Mouse (Mus musculus): Measurements from ENCODE around the gene Gbp10.
"Not testable (repeated sequence)": the region's sequence is repeated elsewhere in the genome, so short reads cannot be mapped to it uniquely, and the experiment has no call there.

Gene Gbp10

GRCm38 (mm10) chr5:105239483-105240047 lies at the start of gene Gbp10:
Gene Gbp10 (minus strand): TSS chr5:105239533.
- not testable (repeated sequence) for DNase-seq (ENCODE audit: low read depth, low spot score)

DNA sequence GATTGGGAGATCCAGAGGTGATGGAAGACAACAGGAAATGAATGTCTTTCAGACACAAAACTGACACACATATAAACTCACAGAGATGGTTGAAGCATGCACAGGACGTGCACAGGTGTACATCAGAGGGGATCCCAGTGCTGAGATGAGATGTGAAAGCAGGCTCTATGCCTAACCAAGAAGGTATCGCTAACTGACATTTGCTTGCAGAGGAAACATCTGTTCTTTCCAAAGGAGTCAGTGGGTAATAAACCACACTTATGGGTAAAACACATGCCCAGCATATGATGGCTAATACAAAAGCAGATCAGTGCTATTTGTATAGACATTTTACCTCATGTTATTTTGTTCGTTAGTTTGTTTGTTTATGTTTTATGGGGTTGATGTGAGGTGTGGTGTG lies 21.3 kb upstream of the Gbp10 start:
- DNase-seq (ENCODE audit: low read depth, low spot score): not testable (repeated sequence)

GRCm38 (mm10) chr5:105252491-105252890 lies 13.2 kb upstream of the Gbp10 start:
- no peak for DNase-seq (ENCODE audit: low read depth, low spot score)

DNA sequence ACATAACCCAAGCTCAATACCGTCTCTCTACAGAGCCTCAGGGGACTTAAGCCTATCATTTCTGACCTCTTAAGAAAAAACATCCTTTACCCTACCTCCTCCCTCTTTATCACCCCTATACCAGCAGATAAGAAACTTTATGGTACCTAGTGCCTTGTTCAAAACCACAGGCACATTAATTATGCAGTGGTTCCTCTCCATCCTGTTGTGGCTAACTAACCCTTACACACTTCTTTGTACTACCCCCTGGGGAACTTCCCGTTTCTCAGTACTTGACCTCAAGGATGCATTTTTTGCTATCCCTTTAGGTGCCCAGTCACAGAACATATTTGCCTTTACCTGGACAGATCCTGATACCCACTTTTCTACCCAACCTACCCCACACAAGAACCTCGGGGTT lies 5.4 kb upstream of the Gbp10 start:
- DNase-seq (ENCODE audit: low read depth, low spot score): not testable (repeated sequence)

GRCm38 (mm10) chr5:105240982-105241381 lies 1.6 kb upstream of the Gbp10 start:
- DNase-seq (ENCODE audit: low read depth, low spot score): not testable (repeated sequence)

- DNase-seq (ENCODE audit: low read depth, low spot score): not testable (repeated sequence)
Observed at GRCm38 (mm10) chr5:105238402-105238801, 931 bp downstream of the Gbp10 start.

GRCm38 (mm10) chr5:105236040-105236439 lies 3.3 kb downstream of the Gbp10 start:
- not testable (repeated sequence) for DNase-seq (ENCODE audit: low read depth, low spot score)

GRCm38 (mm10) chr5:105208957-105209356 lies 30.4 kb downstream of the Gbp10 start:
- DNase-seq (ENCODE audit: low read depth, low spot score): not testable (repeated sequence)

DNA sequence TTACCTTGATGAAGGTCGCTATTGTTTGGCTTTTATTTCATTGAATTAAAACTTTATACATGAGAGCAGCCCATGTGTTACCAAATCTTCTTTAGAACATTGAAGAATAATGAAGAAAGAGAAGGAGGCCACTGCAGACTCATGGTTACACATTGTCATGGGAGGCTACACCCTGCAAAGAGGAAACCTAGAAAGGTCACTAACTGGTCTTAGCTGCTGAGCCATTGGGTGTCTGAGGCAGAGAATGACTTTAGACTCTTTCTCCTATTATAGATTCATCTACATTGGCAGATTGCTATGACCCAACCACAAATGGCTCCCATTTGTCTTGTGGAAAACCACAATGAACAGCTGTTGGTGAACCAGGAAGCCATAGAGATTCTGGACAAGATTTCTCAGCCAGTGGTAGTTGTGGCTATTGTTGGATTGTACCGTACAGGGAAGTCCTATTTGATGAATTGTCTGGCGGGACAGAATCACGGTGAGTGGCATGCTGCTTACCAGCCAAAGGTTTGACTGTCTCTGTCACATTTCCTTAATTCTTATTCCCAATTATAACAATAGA lies 38.5 kb downstream of the Gbp10 start:
- not testable (repeated sequence) for DNase-seq (ENCODE audit: low read depth, low spot score)

GRCm38 (mm10) chr5:105199149-105199548 lies 40.2 kb downstream of the Gbp10 start:
- not testable (repeated sequence) for DNase-seq (ENCODE audit: low read depth, low spot score)

- DNase-seq (ENCODE audit: low read depth, low spot score): not testable (repeated sequence)
Observed at GRCm38 (mm10) chr5:105197915-105198560, 41.3 kb downstream of the Gbp10 start.

DNA sequence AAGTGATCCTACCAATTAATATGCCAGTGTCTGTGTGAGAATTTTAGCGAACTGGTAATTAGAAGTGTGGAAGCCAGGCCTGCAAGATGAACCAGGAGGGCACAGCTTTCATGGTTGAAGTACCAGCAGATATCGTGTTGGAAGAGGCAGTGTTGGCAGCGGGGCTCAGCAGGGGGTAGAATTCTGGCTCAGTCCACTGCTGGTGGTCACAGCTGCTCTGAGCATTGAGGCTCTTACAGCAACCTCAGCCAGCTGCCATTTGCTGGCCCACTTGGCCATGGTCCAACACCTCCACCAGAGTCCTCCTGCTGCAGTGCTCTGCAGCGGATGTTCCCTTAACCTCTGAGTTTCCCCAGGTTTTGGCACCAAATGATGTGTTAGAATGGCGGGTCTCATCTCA lies 43.0 kb downstream of the Gbp10 start:
- not testable (repeated sequence) for DNase-seq (ENCODE audit: low read depth, low spot score)

GRCm38 (mm10) chr5:105192536-105192935 lies 46.8 kb downstream of the Gbp10 start:
- not testable (repeated sequence) for DNase-seq (ENCODE audit: low read depth, low spot score)

- peak; percentile 64 for DNase-seq (ENCODE audit: low read depth, low spot score)
Observed at GRCm38 (mm10) chr5:105181446-105181845, 57.9 kb downstream of the Gbp10 start.

All from ZHBTc4 (cell line).